Mouse (Mus musculus) T-helper 2 cell (primary cell): ENCODE measurements around the gene Duoxa2.
"Not testable (repeated sequence)": the region's sequence is repeated elsewhere in the genome, so short reads cannot be mapped to it uniquely, and the experiment has no call there.

Source experiments
- in situ Hi-C: fragments of 300-600 bp; cut with MboI, MseI; formaldehyde crosslinking; loops from one replicate; pipeline ENCODE4 v1.15.1; 2025; ENCODE audit warnings: high pct_unique_total_duplicates

The Duoxa2 gene

DNA sequence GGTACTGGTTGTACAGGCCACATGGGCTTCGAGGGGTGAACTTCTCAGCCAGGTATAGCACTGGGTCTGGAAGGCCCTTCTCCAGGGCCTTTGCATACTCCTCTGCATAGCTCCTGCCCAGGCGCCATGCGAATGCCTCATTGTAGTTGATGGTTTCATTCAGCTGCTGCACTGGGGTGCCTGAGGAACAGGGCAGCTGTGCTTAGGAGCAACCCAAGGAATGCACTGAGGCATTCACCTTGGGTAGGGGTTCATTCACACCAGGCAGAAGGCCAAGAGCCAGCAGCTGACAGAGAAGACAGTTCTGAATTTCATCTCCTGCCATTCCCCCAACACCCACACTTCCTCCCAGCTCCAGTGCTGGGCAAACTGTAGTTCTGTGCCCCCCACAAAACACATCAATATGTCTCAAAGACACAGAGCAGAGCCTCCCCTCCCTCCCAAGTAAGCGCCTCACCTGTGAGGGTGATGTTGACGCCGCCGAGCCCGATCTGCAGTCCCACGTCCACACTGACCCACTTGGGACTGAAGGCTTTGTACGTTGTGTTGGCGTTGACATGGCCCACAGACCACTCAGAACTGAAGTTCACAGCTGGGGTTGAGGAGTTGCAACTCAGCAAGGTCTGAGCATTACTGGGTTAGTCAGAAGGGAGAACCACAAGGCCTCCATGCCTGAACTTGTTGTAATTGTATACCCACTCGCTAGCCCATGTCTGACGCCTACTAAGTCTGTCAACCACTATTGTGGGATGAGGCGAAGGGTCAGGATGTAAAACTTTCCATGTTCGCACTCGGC is 6.6 kb downstream of the Duoxa2 start:
- in situ Hi-C loops: loop anchor here (10.0 kb wide), 1 partner anchor 230 kb away; no protein-coding TSS in a partner anchor

DNA sequence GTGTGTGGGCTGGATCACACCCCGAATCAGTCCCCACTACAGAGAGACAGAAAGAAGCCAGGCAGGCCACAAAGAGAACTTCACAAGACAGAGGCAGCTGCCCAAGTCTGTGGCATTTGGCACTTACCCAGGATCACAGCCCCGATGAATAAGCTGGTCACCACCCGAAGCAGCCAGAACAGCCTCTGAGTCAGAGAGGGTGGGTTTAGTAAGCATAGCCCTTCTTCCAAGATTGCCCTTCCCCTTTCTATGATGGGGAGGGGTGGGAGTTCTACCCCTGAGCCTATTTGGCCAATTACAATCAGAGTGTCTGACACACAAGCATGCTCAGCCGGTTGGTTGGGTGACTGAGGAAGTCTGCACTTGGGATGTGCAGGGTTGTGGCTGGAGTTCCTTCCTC is 7.5 kb downstream of the Duoxa2 start:
- in situ Hi-C loops: loop anchor here (10.0 kb wide), 1 partner anchor 231 kb away; no protein-coding TSS in a partner anchor

- in situ Hi-C loops: loop anchor here (10.0 kb wide), 1 partner anchor 235 kb away; no protein-coding TSS in a partner anchor
Measured at GRCm38 (mm10) chr2:122309647-122310046, 10.9 kb downstream of the Duoxa2 start.

DNA sequence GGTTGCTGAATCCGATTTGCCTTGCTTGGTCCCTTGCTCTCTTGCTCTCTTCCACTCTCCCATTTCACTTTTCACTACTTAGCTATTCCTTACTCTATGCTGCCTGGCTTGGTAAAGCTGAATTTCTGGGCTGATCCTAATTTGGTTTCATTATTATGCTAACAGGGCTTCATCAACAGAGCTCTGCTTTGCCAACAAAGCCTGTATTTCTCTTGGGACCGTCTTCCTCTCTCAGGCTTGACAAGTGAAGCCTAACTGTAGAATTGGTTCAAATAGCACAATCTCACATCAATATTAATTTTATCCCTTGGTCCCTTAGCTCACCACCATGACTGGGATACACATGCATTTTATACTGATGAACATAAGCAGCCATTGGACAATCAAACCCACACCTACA is 12.9 kb downstream of the Duoxa2 start:
- in situ Hi-C loops: no loop called here

- in situ Hi-C loops: no loop called here
Measured at GRCm38 (mm10) chr2:122312722-122313417, 14.2 kb downstream of the Duoxa2 start.

DNA sequence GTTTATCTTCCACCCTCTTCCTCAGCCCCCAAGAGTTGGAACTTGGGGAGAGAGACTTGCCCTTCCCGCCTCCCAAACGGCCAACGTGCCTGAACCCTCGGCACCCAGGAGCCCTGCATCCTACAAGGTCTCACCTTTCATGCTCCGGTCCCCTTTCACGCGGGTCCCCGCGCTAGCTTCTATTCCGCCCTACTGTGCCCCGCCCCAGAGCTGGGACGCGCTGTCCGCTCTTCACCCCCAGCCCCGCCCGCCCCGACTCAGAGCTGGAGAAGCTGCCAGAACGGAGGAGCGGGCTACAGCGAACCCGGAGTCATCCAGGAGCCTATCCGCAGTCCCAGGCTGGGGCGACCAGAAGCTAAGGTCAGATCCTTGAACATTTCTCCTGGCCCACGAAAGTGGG is 14.8 kb downstream of the Duoxa2 start, which contains the start of gene Duoxa1:
Gene Duoxa1, minus strand, starts transcription at position 195 of the 400 bp plus-strand sequence.
- in situ Hi-C loops: no loop called here

- in situ Hi-C loops: no loop called here
Measured at GRCm38 (mm10) chr2:122315372-122315771, 16.7 kb downstream of the Duoxa2 start, which contains the start of gene Duox1. Gene Duox1, plus strand, starts transcription at chr2:122315672.

GRCm38 (mm10) chr2:122317384-122317783 is 18.7 kb downstream of the Duoxa2 start:
- in situ Hi-C loops: no loop called here

DNA sequence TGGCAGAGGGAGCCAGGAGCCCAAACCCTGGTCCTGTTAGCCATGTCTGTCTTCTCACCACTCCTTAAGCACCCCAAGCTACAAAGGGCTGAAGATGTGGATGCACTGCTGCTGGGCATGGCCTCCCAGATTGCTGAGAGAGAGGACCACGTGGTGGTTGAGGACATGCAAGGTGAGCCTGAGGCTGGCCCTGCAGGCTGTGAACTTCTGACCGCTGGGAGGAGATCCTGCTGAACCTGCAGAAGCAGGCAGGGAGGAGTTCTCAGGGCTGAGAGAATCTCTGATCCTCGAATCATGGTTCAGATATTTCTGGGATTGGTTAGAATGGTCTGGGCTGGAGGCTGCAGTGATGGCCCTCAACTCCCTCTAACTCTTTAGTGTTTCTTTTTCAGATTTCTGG is 25.3 kb downstream of the Duoxa2 start:
- in situ Hi-C loops: no loop called here

DNA sequence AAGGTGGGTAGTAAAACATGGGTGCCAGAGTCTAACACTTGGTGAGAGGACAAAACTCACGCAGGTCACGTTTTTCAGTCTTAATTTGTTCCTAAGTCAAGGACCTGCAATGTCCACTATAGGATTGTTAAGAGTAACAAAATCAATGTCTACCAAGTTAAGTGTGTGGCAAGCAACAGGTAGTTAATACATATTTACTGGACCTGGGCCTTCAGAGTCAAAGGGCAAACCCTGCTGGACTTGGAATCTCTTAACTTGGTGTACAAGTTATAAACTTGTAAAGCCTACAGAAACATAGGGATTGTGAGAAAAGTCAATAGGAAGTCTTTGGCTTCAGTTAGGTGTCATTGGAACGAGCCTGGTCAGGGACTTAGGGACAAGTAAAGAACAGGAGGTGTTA is 25.9 kb downstream of the Duoxa2 start:
- in situ Hi-C loops: no loop called here

- in situ Hi-C loops: no loop called here
Measured at GRCm38 (mm10) chr2:122325361-122325760, 26.7 kb downstream of the Duoxa2 start.

DNA sequence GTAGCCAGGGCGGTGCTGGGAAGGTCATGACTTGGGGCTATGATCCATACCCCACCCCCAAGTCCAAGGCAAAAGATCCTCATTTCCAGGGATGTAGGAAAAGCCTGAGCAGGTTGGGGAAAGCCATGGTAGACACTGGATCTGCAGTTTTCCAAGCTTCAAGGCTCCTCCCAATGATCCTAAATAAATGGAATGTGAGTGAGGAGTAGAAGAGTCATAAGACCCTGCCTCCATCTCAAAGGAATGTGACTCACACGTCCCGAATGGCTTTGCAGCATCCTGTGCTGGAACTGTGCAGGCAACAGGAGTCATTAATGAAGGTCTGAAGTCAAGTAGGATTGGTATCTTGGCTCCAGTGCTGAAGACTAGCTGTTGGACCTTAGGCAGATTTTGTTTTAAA is 29.3 kb downstream of the Duoxa2 start:
- in situ Hi-C loops: no loop called here

- in situ Hi-C loops: not testable (repeated sequence)
Measured at GRCm38 (mm10) chr2:122330317-122330716, 31.6 kb downstream of the Duoxa2 start.

DNA sequence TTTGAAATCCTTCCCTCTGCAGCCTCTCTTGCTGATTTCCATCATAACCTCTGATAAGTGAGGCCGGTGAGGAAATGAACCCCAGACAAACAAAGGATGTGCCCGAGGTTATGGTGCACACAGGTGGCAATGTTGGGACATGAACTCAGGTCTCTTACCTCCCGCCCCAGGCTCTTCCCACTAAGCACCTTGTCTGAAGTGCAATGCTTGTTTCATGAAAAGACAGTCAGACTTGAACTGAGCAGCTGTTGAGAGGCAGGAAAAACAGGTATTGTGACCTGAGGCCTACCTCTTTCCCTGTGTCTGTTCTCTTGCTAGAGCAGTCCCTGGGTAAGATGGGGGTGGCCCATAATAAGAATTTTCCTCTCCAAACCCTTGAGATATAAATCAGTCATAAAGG is 33.5 kb downstream of the Duoxa2 start:
- in situ Hi-C loops: no loop called here

GRCm38 (mm10) chr2:122334170-122334569 is 35.5 kb downstream of the Duoxa2 start:
- in situ Hi-C loops: no loop called here

- in situ Hi-C loops: no loop called here
Measured at GRCm38 (mm10) chr2:122337291-122337690, 38.6 kb downstream of the Duoxa2 start.

DNA sequence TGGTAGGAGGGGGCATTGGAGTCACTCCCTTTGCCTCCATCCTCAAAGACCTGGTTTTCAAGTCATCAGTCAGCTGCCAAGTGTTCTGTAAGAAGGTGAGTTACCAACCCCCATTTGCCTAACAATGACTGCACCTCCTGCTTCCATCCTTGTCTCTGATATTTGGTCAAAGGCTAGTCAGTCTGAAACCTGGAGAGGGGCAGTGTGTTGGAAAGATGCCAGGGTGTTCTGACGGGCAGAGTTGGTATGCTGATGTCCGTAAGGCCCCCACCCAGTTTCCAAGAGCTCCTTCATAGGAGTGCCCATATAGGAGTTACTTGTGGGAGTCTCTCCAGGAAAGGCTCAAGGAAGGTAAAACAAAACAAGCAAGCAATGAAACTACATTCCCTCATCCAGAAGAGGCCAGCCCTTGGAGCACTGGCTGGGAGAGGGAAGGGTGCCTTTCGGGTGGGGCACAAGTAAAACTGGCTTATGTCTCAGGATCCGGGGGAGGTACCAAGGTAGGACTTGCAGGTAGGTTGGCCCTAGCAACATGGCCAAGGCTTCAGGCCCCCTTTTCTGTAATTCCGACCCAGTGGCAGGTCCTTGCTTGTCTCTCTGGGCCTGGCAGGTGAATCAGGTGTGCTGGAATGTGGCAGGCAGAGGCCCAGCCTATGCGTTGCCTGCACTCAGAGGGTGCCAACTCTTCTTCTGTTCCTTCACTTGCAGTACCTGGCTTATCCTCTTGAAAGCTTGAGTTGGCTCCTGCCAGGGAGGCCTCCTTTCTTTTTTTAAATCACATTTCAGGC is 46.6 kb downstream of the Duoxa2 start:
- in situ Hi-C loops: no loop called here

GRCm38 (mm10) chr2:122346164-122346563 is 47.5 kb downstream of the Duoxa2 start:
- in situ Hi-C loops: not testable (repeated sequence)

DNA sequence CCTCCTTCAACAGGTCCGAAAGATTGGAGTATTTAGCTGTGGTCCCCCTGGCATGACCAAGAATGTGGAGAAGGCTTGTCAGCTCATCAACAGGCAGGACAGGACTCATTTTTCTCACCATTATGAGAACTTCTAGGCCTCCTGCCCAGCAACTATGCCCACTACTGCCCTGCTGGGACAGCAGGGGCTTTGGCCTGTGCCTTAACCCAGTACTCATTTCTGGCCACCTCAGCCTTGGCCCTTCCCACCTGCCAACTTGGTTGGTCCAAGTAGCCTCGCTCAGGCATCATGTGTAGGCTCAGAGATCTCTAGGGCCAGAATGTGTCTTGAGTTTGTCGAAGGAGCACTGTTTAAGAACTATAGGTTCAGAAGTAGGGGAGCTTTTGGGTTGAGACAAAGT is 48.6 kb downstream of the Duoxa2 start:
- in situ Hi-C loops: no loop called here

DNA sequence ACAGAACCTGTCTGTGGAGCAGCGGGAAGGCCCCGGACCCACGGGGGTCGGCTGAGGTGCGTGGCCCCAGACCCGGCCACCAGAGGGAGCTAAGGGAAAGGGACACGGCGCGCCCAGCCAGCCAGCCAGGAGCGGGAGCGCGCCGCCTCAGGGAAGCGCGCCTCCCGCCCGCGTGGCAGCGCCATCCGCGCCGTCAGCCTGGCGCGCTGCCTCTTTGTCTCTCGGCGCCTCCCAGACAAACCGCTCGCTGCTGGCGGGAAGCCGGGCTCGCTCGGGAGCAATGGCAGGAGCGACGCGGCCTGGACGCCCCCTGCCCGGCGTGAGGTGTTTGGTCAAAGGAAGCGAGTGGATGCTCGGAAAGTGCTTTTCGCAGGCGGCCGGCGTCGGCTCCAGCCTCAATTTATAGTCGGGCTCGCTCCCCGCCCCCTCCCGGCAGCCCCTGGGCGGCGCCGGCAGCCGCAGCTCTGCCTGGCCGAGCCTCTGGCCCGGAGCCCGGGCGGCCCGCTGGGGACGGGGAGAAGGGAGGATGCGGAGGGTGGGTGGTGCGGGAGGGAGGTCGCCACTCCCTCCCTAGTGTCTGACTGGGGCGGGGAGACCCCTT is 49.9 kb downstream of the Duoxa2 start:
- in situ Hi-C loops: no loop called here

DNA sequence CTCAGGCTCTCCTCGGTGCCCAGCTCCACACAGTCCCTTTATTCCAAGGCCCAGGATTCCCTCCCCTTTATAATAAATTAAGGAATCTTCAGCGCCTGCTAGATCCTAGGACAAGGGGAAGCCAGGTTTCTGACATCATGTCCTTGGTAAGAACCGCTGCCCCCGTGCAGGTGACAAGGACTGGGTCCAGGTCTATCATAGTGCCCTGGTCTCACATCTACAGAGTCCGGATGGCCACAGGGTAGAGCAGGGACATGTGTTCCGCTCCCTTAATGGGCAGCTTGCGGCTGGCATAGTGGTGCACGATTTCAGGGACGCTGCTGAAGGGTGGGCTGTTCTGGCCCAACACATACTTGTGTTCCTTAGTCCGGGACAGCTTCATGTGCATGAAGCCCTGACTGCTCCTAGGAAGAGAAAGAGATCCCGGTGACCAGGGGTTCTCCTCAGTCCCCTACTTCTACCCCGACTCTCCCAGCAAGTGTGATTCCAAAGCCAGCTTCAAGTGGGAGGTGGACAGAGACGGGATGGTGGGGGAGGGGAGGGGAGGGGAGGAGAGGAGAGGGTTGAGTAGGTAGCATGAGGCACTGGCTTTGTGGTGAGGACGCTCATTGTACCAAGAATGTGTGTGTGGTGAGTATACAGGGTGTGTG is 50.6 kb downstream of the Duoxa2 start:
- in situ Hi-C loops: no loop called here
